Mouse (Mus musculus) lung, postnatal 36 days (tissue): Measurements from ENCODE around the gene Slc22a20.
A peak's percentile ranks its signal among the peaks of the same experiment; 100 is the strongest.

Experiments used
- DNase-seq: peaks from one replicate; pipeline ENCODE4 v3.0.0; 2022; ENCODE audit warnings: mixed read lengths

The Slc22a20 gene

DNA sequence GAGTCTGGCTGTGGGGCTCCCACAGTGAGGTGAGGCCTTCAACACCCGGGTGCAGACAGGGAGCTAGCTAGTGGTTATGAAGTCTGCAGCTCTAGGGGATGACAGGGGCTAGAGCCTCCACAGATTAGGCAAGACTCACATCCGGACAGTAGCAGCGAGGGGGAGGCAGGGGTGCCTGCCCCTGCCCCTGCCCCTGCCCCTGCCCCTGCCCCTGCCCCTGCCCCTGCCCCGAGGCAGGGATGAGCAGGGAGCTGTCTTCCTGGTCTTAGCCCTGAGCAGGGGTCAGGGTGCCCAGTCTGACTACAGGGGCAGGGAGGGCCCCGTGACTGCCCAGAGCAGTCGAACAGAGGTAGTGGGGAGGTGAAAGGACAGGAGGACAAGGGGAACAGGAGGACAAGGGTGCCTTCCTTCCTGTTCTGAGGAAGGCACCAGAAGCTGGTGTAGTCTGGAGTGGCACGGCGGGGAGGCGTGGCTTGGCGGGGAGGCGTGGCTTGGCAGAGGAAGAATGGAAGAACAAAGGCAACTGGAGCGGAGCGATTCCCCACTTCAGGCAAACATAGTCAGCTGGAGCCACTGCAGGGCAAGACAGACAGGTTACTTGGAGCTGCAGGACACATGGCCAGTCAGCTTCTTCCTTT is 3.0 kb upstream of the Slc22a20 start:
- DNase-seq, result peak; percentile 90

DNA sequence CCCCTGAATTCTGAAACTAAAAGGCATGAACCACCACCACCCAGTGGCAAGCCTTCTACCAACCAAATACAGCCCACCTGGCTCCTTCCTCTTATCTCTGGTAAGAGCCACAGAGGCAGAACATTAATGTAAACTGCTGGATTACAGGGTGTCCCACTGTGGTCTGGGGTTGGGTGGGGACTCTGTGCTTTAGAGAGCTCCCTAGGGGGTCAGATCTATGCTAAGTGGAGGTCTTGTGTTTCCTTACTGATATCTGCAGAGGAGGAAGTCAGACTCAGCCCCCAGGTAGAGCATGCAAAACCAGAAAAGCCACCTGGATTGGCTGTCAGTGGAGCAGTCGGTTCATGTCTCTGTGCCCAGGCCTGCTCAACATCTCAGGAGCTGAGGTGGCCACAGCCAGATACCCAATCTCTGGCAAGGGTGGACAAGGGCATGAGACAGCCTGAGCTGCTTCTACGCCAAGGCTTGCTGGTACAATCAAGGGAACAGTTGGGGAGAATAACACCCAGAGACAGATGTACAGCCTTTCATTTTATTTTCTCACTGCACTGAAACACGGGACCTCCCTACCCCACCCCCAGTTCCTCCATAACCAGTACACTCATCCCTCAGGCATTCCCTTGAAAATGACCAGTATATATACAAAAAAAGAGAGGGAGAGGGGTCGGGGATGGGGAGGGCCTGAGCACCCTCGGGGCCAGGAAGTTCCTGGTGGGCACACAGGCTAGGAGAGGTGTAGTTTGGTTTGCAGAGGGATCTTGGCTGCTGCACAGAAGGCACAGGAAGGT is 2.3 kb upstream of the Slc22a20 start:
- DNase-seq, result no peak

DNA sequence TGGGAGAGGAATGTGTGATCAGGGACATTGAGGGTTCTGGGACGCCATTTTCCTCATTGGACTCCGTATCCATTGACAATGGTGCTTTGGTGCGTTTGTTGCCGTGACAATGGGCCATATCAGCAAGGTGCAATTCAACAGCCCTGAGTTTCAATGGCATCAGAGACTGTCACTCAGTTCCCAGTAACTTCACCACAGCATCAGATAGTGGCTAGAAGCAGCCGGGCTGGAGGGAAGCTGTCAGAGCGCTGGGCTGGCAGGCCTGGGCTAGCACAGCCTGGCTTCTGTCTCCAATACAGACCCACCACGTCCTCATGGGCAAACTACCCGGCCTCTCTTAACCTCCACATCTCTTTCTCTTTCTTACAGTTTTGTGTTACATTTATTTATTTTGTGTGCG is 5.5 kb downstream of the Slc22a20 start:
- no peak for DNase-seq

DNA sequence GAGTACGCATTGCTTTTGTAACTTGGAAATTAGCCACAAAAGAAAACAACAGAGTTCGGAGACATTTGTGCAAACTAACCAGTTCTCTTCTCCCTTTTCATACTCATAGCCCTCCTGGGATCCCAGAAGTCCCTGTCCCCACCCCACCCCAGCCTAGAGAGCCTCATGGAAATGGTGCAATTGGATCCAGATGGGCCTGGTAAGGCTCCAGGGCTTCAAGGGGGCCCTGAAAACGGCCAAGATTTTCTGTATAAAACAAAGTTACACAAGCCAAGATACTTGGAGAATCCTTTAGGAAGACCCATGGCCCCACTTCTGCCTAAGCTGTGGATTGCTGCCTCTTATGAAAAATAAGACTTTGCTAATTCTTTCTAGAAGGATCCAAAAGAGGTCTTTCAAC is 8.2 kb downstream of the Slc22a20 start:
- no peak for DNase-seq

DNA sequence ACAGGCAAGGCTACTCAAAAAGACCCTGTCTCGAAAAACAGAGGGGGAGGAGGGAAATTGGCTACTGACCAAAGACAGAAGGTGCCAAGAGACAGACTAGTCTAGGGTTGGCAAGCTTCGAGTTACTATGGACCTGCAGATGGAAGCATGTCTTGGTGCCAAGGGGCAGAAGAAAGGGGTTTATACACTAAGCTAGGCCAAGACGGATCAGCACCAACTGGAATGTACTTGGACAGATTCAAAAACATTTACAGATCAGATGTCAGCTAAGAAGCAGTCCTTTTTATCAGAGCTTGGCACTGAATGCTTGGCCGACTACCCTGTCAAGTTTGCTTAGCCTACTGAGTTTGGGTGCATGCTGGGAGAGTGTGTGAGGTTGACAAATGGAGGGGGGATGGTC is 10.3 kb downstream of the Slc22a20 start:
- DNase-seq, result no peak

DNA sequence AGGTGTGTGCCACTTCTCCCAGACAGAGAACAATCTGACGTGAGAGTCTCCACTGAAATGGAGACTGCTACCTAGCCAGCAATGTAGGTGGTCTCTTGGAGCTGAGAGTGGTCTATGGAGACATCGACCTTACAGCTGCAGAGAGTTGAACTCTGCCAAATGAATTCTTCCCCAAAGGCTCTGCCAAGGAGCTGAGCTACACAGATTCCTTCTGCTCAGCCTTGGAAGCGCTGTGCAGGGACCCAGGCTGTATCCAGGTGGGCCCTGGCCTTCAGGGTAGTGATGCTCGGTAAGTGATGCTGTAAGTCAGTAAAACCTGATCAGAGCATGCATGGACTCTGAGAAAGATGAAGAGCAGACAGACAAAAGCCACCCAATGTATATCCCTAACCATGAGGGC is 10.8 kb downstream of the Slc22a20 start:
- DNase-seq, result no peak

DNA sequence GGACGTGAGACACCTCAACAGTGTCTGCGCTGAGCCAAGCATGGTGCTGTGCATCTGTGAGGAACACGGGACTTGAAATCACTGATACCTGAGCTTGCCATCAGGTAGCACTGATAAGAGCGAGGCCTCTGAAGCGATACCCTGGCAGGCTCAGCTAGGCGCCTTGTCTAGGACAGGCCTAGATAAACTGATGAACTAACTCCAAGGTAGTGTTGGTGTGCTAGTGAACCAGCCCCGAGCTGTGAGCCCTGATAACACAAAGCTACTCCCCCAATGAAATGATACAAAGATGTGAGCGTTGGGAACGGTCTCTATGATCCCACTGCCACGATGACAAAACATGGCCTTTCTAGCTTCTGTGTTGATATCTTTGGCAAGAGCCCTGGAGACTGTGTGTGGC is 18.3 kb downstream of the Slc22a20 start:
- DNase-seq, result no peak

DNA sequence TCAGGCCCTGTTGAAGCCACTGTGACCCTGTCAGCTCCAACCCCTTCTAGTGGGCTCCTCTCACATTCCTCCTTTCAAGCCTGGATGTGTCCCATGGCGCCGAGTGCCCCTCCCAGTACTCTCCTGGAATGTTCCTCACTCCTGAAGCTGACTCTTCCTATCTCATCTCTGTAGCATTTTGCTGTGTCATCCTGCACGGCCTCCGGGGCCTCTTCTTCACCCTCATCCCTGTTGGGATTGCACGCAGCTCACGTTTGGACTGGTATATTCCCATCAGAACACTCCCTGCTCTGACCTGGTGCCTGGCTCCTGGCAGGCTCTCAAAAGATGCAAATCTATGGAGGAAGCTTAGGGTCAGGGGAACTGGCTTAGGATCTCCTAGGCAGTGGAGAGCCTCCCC is 19.2 kb downstream of the Slc22a20 start:
- no peak for DNase-seq

DNA sequence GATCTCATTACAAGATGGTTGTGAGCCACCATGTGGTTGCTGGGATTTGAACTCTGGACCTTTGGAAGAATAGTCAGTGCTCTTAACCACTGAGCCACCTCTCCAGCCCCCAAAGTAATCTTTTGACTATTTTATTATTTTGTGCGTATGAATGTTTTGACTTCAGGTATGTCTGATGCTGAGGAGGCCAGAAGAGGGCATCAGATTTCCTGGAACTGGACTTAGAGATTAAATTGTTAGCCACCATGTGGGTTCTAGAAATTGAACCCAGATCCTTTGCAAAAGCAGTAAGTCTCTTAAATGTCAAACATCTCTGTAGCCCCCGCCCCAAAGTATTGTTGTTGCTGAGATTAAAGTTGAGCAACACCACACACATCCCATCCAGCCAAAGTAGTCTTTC is 20.0 kb downstream of the Slc22a20 start:
- no peak for DNase-seq

DNA sequence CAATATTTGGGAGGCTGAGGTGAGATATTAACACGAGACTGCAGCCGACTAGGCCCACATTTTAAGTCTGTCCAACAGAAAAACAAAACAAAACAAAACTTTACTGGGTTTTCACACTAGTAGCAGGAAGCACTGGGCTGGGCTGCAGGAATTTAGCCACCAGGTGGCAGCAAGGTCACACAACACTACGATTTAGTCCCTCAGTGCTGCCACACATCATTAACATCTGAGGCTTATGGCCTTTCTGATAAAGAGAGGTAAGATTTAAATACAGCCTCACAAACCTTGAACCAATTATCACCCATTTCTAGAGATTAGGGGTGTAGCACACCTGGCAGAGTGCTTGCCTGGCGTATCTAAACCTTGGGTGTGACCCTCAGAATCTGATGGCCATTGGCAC is 20.7 kb downstream of the Slc22a20 start:
- DNase-seq, result peak; percentile 92

DNA sequence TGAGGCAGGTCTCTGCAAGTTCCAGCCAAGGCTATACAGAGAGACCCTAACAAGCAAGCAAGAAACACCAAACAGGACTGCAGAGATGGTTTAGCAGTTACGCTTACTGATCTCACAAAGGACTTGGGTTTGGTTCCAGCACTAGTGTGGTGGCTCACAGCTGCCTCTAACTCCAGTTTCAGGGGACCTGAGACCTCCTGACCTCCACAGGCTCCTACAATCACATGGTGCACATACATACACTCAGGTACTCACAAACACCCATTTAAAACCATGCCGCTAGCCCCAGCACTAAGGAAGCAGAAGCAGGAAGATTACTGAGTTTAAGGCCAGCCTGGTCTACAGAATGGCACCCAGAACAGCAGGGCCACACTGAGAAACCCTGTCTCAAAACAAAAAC is 21.1 kb downstream of the Slc22a20 start:
- DNase-seq, result no peak

DNA sequence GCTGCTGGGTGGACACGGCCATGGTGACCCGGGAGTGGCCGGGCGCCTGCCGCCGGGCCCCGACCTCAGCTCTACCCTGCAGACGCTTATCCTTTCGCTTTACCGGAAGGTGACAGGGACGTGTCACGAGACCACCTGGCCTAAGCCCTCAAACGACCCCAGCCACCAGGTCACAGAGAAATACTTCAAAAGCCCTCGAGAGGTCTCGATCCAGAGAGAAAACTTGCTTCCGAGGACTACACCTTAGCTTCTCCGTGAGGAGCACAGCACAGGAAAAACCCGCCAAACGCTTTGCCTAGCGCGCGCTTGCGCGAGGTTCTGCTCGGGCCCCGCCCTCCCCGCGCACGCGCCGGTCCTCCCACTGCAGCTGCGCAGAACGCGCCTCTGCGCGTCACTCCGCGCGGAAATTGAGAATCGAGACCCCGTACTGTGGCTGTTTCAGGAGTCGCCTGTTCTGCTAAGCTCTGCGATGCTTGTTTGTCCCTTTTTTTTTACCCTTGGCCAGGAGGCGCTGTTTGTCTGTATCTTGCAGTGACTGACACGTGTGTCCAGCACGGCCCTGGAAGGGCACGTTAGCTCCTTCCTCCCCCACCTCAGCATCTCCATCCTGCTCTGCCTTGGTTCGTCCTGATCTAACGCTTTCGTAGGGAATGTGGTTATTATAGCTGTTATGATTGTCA is 21.9 kb downstream of the Slc22a20 start, which contains the start of gene Pola2:
TSS of gene Pola2 (minus strand) at position 320 of the 680 bp plus-strand sequence.
- peak; percentile 89 for DNase-seq

DNA sequence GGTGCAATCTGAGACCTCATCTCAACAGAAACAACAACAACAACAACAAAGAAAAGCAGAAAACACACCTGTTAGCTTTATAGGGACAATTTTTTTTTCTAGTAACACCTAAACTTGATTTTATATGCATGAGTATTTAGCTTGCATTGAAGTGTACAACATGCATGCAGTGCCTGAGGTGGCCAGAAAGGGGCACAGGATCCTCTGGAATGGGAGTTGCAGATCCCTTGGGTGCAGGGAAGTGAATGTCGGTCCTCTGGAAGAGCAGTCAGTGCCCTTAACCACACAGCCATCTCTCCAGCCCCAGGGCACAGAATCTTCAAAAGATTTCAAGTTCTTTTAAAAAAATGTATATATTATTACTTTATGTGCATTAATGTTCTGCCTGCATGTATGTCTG is 23.3 kb downstream of the Slc22a20 start:
- no peak for DNase-seq

DNA sequence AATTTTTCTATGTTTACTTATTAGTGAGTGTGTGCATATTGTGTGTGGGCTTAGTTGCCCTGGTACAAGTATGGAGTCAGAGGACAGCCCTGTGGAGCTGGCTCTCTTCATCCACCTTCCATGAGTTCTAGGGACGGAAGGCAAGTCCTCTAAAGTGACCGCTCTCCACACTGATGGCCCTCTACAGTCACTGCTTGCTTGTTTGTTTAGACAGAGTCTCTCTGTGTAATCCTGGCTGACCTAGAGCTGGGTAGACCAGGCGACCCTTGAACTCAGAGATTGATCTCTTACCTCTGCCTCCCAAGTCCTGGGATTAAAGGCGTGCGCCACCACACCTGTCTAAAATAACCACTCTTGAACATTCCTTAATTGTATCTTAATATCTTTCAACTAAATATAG is 28.6 kb downstream of the Slc22a20 start:
- no peak for DNase-seq

DNA sequence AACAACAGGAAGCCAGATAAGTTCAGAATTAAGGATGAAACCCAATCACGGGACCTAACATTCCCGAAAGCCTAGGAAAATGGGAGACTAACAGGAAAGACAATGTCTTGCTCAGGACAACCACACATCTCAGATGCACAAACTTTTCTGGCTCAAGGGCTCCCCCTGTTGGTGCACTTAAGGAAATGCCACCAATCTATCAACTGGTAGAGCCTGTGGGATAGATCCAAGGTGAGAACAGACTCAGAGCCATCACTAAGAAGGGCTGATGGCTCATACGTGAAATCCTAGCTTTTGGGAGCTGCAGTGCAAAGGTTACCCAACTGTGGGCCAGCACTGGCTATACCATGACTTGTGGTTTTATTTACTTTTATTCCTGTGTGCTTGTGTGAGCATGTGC is 29.3 kb downstream of the Slc22a20 start:
- peak; percentile 85 for DNase-seq

DNA sequence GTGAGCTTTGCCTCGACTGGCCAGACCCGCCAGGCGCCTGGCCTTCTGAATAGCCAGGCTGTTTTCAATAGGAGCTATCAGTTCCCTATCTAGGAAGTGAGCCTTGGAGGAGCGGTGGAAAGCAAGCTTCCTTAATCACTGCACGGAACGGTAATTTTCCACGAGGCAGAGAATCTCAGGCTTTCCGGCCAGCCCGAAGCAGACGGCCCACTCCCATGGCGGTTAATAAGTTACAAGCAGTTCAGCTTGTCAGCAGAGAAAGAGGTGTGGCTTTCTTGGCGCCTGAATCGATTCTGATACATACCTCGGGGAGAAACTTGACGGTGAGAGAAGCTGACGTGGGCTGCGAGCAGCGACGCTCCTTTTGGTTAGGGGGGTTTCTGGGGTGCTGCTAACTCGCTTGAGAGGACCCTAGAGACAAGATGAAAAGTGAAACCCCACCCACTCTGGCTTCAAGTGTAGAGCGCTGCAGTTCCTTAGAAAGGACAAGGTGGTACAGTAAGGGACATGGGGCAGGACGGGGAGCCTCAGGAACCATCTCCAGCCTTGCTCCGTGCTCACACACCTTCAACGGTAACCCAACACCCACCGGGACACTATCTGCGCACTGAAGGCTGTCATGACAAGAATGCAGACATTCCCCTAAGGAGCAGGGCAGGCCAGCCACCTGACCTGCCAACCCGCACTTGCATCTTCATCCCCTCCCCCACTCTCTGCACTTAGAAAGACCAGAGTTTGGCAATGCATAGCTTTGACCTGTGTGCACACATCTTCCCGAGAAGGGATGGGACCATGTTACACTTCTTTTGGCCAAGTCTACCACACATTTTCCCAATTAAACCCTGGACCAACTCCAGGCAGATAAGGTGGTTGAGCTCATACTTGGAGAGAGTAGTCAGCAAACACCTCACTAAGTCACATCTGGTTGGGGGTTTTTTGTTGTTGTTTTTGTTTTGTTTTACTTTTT is 30.0 kb downstream of the Slc22a20 start:
- peak; percentile 61 for DNase-seq

DNA sequence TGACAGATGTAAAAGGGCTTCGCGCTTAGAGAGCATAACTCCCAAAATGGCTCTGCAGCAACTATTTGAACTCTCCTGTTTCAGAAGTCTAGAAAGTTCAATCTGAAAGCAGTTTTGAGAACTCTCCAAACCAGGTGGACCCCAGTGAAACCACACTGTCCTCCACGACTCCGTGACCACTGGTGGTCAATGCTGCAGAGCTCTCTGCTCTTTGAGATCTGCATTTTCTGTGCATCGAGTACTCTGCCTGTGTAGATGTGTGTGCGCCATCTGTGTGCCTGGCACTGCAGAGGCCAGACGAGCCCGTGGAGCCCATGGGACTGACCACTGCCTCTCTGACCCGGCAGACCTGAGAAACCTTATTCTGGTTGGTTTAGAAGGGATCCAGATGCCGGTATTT is 31.0 kb downstream of the Slc22a20 start:
- DNase-seq, result no peak

DNA sequence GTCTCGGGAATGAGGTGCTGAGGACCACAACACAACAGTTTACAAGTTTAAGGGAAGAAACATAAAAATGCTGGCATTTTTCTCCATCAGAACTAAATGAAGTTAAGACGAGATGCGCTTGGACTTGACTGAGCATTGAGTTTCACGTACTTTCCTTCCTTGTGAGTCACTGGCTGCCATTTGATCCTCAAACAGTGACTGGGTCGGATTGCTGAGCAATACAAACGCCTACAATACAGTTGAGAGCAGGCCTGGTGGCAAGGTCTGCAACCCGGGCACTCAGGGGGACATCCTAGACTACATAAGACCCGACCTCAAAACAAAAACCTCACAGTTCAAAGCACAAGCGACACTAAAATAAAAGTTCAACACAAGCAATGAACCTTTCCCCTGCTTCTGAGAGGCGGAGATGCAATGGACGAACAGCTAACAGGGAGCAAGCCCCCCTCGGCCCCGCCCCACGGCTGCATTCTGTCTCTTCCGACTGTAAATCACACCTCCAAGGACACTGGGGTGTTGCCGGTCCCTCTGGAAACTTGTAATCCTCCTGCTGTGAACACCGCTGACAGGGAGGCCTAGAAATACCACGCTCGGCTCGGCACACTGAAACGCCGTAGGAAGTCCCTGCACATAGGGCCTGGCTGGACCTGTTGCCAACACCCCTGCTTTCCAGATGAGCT is 31.8 kb downstream of the Slc22a20 start:
- no peak for DNase-seq

DNA sequence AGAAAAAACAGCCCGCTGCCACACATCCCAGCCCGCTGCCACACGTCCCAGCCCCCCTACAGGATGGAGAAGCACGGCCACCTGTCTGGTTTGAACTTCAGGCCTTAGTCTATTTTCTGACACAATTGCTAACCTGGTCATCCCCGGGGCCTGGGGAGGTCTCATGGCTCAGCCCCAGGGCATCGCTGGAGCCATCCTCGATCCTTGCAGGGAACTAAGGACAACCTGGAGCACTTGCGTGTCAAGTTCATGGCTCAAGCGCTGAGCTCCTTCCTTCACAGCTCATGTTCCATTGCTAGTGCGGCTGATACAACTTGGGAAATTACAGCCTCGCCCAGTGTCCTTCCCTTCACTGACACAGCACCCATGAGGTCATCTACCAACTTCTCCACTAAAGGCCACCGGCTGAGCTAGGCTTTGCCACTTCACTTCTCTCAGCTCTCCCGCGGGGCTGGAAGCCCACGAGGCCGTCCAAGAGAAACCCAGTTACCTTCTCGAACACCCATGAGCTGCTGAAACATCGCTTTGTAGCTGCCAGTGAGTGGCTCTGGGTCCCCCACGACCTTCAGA is 32.7 kb downstream of the Slc22a20 start:
- no peak for DNase-seq

DNA sequence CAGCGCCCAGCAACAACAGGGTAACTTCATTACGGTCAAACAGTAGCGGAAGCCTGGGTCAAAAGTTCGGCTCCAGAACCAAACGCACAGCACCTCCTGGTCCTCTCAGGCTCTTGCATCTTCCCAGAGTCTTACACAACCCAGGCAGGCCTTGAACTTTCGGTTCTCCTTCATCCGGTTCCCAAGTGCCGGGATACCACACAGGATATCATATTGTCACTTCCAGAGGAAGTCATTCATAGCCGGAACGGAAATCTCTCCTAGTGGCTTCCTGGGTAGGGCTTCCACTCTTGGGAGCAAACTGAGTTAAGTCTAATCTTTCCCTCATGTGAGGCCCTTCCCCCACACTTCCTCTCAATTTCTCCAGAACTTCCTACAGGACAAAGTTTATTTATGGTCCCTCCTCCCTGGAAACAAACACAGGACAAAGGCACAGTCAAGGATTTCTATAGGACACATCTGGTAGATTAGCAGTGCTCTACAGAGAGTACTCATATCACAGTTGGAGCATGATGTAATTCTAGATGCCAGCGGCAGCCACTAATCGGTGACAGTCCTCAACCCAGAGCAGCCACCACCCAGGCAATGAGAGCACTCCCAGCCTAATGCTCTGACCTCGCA is 33.8 kb downstream of the Slc22a20 start:
- peak; percentile 90 for DNase-seq

DNA sequence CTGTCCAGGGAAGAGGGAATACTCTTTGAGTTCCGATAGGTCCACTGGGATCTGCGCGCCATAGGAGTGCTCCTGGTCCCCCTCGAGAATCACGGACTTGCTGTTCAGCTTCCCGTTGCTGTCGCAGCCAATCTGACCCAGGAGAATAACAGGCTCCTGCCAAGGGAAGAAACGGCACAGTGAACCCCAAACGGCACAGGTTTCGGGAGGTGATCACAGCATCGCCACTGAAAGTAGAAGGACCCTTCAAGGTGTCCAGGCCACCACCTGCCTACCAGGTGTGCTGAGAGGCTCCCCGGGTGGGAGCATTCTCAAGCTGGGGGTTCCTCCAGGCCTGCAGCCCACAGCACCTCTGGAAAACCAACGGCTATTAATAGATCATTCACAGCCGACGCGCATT is 34.3 kb downstream of the Slc22a20 start:
- no peak for DNase-seq
